Mouse (Mus musculus) layer of hippocampus, postnatal 14 days (tissue): Measurements from ENCODE around the gene Rnf126. TPM values are rescaled to one million over a fixed set of nuclear protein-coding genes. Genes with fewer than 3 reads are reported as not detected.

Experiments used
- DNase-seq, 2 experiments: peaks; one replicate each; pipeline ENCODE4 v3.0.0; 2021 to 2022; ENCODE audit warnings: low spot score in 2 of 2, mixed read lengths in 1 of 2
- total RNA-seq, 2 experiments: library from RNA; stranded (reverse); gene quantifications; 2 replicates each; pipeline ENCODE4 v1.2.3; 2021

Gene Rnf126
- total RNA-seq, 2 experiments from 2014 or later, result 86.1 to 90.5 TPM

- DNase-seq, result no peak
These were observed 31.4 kb downstream of the Rnf126 start for GRCm38 (mm10) chr10:79735361-79735760.

- no peak for DNase-seq
These were observed 32.9 kb downstream of the Rnf126 start for GRCm38 (mm10) chr10:79733847-79734246.

GRCm38 (mm10) chr10:79732500-79732899 lies 34.3 kb downstream of the Rnf126 start:
- no peak for DNase-seq

- no peak for DNase-seq
These were observed 37.3 kb downstream of the Rnf126 start for GRCm38 (mm10) chr10:79729357-79729965.

DNA sequence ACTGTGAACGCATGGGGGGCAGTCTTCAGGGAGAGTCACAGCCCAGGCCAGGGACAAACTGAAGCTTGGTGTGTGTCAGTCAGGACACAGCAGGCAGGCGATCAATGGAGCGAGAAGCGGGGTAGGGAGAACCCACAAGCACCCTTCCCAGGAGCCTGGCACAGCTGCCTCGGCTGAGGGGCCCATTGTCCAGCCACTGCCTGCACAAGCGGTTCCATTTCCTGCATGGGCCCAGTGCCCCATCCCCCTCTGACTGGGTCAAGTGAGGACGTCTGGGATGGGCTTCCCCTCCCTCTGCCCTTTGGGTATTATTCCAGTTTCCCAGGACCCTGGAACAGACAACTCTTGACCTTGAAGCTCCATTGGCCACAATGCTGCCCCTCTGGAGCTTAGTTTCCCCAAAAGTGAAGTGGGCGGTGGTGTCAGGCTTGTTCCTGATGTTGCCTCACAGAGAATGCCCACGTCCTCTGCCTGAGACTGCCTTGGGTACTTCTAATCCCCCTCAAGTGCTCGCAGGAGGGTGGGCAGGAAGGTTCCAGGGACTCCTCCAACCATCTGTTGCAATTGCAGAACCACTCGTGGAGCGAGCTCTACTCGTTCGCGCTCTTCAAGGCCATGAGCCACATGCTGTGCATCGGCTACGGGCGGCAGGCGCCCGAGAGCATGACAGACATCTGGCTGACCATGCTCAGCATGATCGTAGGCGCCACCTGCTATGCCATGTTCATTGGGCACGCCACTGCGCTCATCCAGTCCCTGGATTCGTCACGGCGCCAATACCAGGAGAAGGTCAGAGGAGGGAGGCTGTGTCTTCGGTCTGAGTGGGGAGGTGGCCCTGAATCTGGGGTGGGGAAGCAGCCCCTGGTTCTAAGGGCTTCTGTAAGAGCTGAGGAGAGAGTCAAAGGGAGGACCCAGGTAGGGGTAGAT lies 38.2 kb downstream of the Rnf126 start:
- no peak for DNase-seq

- no peak for DNase-seq
These were observed 40.7 kb downstream of the Rnf126 start for GRCm38 (mm10) chr10:79726090-79726489.

DNA sequence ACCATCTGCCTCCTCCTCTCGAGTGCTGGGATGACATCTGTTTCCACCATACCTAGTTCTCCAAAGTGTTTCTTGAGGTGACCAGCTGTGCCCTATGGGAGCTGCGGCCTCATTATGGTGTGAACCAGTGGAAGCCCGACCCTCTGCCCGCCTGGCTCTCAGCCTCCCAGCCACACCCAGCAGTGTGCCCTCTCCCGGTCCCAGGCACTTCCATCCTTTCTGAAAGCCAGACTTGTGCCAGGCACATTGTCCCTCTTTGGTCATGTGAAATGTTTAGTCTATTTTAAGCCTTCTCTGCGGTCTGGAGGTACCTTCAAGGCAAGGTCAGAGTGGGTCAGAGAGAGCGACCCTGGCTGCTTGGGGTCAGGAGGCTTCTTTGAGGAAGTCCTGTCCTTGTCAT lies 43.1 kb downstream of the Rnf126 start:
- DNase-seq, result no peak

- DNase-seq, result no peak
These were observed 43.7 kb downstream of the Rnf126 start for GRCm38 (mm10) chr10:79723047-79723446.

DNA sequence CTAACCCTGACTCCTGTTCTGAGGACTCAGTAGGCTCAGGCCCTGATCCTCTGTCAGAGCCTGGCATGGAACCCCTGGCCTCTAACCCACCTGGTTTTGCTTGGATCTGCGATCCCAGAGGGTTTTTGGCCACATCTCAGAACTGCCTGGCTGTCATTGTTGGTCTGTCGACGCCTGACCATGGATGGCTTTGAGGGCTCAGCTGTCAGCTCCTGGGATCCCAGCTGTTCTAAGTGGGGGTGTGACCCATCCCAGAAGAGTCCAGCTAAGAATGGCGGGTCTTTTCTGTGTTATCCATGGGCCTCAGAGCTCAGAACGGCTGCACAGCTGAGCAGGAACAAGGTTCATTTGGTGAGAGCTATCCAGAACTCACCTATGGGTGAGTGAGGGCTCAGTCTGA lies 45.7 kb downstream of the Rnf126 start:
- DNase-seq, result no peak

DNA sequence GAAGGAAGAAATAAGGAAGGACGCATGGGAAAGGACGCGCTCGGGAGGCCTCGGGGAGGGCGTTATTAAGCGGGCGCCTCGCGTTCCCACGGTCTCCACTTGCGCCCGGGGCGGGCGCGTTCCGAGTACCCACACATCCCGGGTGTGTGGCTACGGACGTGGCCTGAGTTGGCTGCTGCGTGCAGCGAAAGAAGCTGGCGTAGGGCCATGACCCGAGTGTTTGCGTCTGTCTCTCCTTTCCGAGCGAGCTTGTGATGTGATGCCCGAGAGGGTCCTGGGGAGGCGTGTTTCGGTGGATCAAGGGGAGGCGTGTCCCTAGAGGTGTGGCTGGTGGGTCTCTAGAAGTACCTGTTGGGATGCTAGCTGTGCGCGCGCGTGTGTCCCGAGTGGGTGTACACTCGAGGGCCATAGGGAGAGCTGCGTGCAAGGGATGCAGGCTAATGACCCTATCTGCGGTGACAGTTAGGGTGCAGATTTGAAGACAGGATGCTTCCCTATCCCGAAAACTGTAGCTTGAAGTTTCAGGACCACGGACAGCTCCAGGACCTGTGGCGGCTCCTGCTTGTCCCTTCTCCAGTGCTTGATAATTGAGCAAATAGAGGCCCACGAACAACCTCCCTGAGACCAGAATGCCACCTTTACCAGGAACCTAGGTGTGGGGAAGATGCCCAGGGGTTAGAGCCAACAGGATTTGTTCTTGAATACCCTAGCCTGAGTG lies 49.0 kb downstream of the Rnf126 start:
- DNase-seq, result no peak

DNA sequence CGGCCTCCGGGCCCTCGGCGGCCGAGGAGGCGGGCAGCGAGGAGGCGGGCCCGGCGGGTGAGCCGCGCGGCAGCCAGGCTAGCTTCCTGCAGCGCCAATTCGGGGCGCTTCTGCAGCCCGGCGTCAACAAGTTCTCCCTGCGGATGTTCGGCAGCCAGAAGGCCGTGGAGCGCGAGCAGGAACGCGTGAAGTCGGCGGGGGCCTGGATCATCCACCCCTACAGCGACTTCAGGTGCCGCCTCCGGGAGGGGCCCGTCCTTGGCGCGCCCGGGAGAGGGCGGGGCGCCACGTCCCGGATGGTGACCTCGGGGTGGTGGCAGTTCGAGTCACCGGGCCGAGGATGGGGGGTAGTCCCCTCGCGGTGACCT lies 49.8 kb downstream of the Rnf126 start:
- DNase-seq, result peak in 1 of 2 experiments; percentile 50

GRCm38 (mm10) chr10:79716254-79716987 lies 50.3 kb downstream of the Rnf126 start, which contains the start of gene Hcn2:
Gene Hcn2 (plus strand): TSS chr10:79716634.
- no peak for DNase-seq

GRCm38 (mm10) chr10:79714996-79715395 lies 51.8 kb downstream of the Rnf126 start:
- DNase-seq, result no peak

DNA sequence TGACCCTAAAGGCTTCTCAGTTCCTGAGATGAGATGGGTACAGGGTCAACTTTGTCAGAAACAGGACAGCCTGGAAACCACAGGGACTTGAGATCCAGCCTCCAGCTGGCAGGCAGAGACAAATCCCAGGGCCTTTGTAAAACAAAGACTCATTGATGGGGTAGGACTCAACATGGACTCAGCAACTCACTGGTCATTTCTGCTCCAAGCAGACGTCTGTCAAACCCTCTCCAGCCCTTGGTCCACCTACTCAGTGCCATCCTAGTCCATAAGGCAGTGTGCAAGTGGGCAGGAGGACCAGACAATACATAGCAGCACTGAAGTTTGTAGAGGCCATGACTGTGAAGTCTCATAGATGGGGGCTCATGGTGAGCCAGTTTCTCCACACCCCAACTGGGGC lies 53.6 kb downstream of the Rnf126 start:
- no peak for DNase-seq

- DNase-seq, result peak; percentile 72 to 73
These were observed 54.1 kb downstream of the Rnf126 start for GRCm38 (mm10) chr10:79712499-79713126.

GRCm38 (mm10) chr10:79712029-79712428 lies 54.7 kb downstream of the Rnf126 start:
- DNase-seq, result no peak

DNA sequence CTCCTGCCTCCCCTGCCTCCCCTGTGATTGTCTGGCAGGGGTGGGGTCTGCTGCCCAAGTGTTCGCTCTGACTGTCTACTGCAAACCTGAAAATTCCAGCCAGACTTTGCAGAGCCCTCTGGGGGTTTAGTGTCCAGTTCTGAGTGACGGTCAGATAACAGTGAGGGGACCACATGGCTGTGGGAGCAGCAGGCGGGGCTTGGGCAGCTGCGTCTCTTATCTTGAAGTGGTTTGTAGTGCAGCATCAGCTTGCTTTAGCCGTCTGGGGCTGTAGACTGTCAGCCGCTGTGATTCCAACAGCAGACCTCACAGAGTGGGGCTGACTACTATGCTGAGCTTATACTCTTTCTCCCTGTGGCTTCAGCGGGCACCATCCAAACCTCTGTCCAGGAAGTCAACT lies 57.4 kb downstream of the Rnf126 start:
- no peak for DNase-seq

GRCm38 (mm10) chr10:79708668-79709067 lies 58.1 kb downstream of the Rnf126 start:
- no peak for DNase-seq
